Mouse (Mus musculus) cerebellum, postnatal 10 days (tissue): Measurements from ENCODE around the gene Krt20.

Experiments
- DNase-seq, 2 experiments: peaks; one replicate each; pipeline ENCODE4 v3.0.0; 2021; ENCODE audit warnings: mixed read lengths in 2 of 2

Gene Krt20

GRCm38 (mm10) chr11:99406186-99406585 is 31.8 kb downstream of the Krt20 start:
- DNase-seq = no peak

DNA sequence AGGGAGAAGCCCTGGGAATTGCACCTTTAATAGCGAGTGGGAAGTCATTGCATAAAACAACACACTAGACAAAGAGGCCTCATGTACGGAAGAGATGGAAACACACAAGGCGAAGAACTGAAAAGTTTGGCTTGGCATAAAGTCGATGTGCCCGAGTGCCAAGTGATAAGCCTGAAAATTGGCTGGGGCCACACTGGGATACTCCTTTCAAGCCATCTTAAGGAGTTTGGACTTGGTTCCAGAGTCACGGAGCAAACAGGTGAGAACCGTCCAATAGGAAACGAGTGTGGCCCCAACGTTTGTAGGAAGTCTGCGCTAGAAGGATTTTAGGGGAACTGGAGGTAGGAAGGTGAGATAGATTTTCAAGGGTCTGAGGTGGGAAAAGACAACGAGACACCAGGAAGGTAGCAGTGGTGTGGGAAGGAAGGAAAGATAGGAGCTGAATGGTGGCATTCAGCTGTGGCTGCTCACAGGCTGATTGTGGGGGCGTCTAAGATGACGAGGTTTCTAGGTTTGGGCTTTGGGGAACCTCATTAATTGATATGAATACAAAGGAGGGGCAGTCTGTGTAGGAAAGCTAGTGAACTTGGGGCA is 37.9 kb downstream of the Krt20 start:
- no peak for DNase-seq

- no peak for DNase-seq
These were observed 39.1 kb downstream of the Krt20 start for GRCm38 (mm10) chr11:99398832-99399231.

GRCm38 (mm10) chr11:99398084-99398483 is 39.9 kb downstream of the Krt20 start:
- DNase-seq = no peak

- no peak for DNase-seq
These were observed 41.3 kb downstream of the Krt20 start for GRCm38 (mm10) chr11:99396661-99397060.

DNA sequence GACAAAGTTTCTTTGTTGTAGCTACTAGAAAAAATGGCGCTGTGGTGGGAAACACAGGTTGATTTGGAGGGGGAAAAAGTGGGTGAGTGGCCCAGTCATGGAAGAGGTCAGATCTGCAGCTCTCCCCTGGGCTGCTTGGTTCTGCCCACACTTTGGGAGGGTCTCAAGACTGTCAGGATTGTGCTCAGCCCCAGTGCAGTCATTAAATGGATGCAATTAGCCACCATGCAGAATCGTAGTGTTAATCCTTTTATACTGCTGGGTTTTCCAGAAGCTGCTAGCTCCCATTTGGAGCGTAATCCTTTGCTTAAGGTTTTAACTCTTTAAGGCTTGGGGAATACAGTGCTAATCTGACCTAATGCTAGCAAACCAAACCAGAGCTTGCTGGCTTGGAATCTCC is 41.9 kb downstream of the Krt20 start:
- no peak for DNase-seq

GRCm38 (mm10) chr11:99392492-99392891 is 45.5 kb downstream of the Krt20 start:
- DNase-seq = no peak

DNA sequence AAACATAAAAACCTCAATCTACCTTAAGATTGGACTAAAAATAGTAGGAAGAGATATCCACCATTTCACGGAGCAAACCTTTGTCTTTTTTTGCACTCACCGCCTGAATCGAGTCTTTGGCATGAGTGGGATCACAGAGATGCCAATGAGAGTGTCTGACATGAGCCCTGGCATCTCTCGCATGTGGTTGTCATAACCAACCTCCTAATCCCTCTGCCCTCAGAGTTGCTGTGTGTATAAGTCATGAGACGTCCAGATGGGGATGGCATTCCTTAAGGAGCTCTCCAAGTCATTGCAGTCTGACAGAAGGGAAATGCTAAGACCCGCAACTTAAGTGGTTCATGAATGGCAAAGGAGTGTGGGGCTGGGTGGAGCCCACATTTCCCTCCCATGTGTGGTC is 46.6 kb downstream of the Krt20 start:
- peak; percentile 42 to 45 for DNase-seq

DNA sequence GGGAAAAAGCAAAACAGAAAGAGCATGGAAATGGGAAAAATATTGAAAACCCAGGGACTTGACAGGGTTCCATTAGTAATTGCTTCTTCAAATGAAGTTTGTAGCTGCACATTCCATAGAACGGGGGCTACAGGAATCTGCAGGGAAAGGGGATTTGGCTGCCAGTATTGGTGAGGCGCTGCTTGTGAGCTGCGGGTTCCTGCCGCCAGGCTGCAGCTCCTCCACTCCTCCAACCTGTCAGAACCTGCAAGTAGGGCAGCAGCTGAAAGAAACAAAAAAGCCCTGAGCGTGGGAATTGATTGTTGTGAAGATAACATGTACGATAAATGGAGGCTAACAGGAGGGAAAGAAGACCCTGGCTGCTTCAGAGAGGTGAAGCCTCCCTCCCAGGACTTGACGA is 47.1 kb downstream of the Krt20 start:
- peak in 1 of 2 experiments; percentile 16 for DNase-seq

- no peak for DNase-seq
These were observed 48.7 kb downstream of the Krt20 start, which contains the start of gene Krt10 for GRCm38 (mm10) chr11:99389264-99389663. TSS of gene Krt10 (minus strand) at chr11:99389364.

DNA sequence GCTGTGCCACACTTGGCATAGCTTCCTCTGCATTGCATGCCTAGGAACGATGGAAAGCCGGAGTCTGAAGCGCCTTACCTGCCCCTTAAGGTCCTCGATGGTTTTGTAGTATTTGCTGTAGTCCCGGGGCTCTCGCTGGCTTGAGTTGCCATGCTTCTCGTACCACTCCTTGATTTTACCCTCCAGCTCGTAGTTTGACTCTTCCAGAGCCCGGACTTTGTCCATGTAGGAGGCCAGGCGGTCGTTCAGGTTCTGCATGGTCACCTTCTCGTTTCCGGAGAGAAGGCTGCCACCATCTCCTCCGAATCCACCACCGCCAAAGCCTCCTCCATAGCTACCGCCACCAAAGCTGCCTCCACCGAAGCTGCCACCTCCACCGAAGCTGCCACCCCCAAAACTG is 49.3 kb downstream of the Krt20 start:
- DNase-seq = no peak

- DNase-seq = peak; percentile 93 to 94
These were observed 51.9 kb downstream of the Krt20 start for GRCm38 (mm10) chr11:99385813-99386721.

DNA sequence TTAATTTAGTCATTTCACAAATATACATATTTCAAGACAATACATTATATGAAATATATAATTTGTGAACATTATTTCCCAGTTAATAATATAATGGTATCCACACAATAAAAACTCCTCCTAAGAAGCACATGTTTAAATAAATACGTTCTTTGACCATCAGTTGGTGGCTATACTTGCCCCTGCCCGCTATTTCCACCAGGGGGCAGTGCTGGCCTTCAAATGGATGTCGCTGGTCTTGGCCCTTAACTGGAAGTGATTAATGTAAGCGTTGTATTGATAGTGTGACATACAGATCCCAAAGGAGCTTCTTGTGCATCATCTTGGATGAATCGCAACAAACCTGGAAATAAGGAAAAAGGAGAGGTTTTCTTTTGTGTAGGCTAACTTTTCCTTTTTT is 58.4 kb downstream of the Krt20 start:
- peak; percentile 88 to 91 for DNase-seq
